Mouse (Mus musculus): ENCODE measurements around the gene Best3.

Best3 gene

DNA sequence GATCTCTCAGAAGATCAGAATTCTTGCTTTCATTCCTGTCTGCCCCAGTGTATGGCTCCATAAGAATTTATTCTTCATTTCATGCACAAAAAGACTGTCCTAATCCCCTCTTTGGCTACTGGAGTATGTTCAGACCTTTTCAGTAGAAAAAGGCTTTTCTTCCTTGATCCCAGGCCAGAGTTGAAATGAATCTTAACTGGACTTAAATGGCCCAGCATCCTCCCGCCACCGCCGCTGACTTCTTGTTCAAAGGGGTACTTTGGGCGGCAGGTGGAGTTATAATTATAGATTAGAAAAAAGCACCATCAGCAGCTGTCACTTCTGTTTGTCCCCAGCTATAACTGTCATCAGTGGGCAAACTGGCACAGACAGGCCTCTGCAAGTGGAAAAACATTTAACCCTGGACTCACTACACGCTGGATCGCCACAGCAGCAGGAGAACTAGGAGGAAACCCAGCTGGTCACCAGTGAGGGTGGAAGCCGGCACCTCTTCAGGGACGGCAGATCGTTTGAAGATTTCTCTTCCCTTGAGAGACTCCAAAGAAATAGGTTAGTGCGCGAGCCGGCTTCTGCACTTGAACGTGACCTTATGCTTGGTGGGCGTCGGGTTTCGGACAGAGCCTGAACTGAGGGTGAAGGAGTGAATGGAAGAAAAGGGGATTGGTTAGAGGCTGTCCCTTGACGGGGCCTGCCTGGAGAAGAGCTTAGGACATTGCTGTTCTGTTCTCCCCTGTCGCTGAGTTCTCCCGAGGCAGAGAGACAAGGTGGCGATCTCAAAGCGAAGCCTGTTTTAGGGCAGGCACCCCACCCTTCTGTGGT is at the start of gene Best3:
Best3 (plus strand) TSS at position 51 of the 819 bp plus-strand sequence.
- DNase-seq, result no peak

DNA sequence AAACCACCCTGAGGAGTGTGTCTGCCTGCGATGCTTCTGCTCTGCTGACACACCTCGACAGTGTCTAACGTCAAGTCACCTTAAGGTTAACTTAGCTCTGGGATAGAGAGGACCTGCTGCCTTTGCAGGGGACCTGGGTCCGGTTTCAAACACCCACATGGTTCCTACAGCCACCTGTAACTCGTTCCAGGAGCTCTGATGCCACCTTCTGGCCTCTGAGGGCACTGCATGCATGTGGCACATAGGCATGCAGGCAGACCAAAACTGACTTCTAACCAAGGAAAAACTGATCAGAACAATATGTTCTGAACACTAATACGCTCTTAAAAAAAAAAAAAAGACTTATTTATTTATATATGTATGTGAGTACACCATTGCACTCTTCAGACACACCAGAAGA is 43.1 kb upstream of the Best3 start:
- no peak for DNase-seq

DNA sequence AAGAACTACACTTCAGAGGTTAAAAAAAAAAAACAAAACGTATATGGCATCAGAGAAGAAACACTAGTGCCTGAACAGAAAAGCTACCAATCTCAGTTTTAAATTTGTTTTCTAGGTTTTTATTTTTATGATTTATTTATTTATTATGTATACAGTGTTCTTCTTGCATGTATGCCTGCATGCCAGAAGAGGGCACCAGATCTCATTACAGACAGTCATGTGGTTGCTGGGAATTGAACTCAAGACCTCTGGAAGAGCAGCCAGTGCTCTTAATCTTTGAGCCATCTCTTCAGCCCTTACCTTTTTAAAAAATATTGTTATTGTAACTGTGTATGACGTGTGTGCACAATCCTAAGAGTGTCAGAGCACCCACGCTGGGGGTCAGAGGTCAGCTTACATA is 42.0 kb upstream of the Best3 start:
- DNase-seq, result no peak

DNA sequence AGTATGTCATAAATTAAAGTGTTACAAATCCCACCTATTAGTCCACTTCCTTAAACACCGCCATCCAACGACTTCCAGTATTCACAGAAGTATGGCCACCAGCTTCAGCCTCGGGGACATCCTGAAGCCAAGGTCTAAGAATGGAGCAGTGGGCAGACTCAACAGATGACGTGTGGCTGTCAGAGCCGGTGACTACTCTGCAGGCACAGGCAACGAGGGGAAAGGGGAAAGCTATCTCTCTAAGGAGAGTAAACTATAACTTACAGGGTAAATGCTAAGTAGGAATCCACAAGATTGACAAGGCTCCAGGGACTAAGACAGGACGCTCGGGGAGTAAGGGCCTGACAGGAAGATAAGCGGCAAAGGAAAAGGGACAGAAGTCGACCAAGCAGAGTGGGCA is 41.2 kb upstream of the Best3 start:
- DNase-seq, result no peak

DNA sequence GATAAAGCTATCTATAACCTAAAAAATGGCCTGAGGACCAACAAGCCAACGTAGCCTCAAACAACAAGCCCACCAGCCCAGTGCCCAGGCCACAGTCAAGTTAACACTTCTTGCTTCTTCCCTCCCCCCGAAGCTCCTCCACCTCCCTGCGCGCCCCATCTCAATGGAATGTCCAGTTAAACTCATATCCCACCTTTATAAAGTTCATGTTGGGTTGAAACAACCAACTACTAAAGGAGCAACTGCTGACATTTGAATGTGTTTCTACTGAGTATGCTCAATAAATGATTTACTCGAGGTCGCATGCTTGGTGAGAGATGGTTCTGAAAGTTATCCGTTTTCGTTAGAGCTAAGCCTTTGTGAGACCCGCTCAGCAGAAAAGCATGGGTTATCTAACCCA is 37.7 kb upstream of the Best3 start:
- no peak for DNase-seq

DNA sequence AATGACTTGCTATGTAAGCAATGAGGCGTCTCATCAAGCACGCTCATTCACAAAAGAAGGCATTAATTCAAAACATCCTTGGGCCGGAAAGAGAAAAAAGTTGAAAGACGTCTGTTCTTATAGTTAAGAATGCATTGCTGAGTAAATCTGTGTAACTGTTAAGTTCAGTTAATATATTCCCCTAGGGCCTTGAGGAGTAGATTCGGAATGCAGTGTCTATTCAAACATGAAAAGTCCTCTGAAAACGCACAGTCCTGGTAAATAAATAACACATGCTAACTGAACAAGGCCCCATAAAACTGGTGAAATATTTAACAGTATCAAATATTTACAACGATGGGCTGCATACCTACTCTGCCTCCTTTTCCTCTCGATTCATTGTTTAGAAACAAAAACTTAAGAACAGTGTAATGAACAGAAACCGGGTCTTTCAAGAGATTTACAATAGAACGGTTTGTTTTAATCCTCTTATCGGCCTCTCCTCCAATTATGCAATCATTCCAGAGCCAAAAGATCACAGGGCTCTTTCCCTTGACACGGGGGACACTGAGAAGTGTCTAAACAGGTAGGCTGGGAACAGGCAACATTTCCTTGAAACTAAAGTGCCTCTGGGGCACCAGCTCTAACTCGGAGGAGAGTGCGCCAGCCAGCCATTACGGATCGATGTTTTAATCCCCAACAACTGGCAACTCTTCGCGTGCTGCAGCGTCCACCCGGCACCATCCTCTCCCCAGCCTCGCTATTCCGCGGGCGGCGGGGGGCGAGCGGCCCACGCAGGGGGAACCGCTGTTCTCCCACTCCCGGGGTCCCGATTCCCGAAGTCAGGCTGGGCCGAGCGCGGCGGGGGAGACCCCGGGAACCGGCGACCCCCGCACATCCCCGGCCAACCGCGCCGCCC is 36.8 kb upstream of the Best3 start:
- DNase-seq, result no peak

DNA sequence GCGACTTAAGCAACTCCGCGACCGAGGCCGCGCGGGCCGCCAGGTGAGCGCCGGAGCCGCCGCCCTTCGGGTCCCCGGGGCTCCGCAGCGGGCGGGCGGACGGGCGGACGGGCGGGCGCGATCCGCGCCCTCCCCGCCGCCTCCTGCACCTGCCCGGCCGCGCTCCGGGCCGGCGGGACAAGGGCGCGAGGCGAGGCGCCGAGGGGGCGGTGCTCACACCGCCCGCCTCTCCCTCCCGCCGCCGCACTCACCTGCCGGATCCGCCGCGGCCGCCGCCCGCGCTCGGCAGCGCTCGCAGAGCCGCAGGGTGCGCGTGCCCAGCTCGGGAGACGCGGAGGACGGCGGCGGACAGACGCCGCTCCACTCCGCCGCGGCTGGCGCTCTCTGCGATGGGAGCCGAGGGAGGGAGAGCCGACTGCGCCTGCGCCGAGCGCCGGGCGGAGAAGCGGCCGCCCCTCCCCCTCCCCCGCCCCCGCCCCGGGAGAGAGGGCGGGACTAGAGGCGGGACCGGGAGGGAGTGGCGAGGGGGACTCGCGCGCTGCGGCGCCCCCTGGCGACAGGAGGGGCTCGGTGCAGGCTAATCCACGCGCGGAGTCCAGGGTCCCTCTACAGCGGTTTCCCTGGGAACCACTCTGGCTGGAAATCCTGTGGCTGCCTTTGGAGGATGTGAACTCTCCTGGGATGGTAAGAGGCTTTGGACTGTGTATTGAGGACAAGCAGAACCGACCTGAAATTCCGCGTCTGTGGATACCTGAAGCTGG is 35.9 kb upstream of the Best3 start, which contains the start of gene Rab3ip:
Rab3ip (minus strand) TSS at position 761 of the 761 bp plus-strand sequence.
- peak; percentile 91 for DNase-seq

DNA sequence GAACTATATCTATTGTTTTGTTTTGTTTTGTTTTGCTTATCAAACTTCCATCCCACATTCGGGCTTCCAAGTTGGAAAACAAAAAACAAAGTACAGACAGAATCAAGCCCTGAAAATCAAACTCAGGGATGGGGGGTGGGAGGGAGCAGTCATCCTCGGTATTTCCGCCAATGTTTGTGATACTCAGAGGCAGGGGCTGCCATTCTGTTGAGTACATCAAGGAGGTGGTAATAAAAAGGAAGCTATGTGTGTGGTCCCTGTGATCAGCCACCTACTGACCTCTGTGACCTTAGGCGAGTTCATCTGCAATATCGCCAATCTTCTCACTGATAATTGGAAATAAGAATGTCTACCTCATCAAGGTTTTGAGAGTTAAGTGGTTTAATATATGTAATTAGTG is 35.2 kb upstream of the Best3 start:
- DNase-seq, result no peak

DNA sequence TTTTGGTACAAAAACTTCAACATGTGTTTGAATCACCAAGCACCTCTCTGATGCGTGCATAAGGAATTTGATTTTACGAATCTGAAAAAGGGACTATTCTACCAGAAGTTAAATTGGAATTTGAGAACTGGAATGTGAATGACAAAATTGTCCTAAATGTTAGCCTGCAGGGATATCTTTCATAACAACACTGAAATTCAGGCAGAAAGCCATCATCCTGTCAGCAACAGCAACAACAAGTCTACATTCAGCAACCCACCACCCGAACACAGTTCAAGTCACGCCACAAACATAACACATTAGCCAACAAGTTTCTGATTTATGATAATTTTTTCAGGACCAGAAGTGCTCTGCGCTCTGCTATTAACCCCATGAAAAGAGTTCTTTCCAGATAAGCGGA is 30.9 kb upstream of the Best3 start:
- no peak for DNase-seq

DNA sequence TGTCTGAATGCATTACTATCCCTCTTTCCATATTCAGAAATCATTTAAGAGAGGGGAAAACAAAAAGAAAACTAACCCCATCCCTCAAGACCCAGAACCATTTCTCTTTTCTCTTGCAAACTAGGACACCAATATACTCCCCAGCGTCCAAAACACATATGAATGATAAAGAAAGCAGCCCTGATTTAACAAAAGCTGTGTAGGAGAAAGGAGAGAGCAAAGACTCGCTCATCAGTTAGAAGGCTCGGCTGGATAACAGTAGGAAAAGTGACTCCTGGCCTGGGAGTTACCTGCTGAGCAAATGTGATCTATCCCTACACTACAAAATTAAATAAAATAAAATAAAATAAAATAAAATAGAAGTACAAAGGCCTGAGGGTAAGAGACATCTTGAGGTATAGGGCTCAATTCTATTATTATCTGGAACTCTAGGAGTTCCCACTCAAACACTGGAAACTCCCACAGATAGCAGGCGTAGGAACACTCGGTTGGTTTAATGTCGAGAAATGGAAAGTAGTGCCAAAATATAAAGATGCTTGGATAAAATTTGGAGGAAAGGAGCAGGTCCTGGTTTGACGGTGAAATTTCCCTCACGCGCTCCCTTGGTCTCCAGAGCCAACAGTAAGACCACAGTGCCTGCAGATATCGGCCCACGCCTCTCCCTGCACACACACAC is 29.5 kb upstream of the Best3 start:
- no peak for DNase-seq

DNA sequence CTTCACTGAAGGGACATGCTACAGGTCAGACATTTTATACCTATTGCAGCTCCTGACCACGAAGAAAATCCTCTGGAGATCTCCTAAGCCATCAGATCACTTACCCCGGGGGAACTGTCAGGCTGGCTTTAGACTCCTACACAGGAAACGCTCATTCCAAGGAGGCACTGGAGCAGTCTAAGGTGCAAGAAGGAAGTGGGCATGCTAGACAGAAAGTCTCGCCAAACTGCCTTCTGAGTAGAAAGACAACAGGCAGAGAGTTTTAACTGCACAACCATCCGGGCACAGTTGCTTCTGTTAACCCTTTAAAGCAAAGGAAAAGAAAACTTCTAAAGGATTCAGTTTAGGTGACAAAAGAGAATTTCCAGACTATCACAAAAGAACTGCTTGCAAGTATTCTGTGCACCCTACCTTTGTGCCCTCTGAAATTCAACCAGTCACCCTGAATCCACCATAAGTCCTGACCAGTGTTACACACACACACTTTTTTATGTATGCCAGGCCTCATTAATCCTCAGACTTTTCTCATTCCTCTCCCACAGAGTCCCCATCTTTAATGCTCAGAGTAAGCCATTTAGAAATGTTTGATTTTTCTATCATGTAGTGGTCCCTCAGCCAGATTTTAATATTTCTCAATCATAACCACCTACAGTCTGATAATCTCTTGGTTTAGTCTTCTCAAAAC is 28.1 kb upstream of the Best3 start:
- no peak for DNase-seq

DNA sequence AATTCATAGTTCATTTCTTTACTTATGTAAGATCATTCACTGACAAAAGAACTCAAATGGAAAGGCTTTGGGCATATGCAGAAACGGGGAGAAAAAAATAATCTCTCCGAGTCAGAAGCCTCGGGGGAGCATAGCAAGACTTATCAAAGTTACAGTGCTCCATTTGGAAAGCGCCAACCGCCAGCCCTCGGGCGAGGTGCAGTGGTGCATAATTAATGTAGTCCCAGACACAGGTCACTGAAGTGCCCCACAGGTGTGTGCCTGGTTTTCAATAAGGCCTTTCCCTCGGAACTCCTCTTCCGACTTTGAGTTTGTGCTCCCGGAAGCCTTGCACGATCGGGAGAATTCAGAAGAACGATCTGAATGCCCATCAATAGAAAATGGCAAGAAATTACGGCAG is 24.0 kb upstream of the Best3 start:
- DNase-seq, result no peak

DNA sequence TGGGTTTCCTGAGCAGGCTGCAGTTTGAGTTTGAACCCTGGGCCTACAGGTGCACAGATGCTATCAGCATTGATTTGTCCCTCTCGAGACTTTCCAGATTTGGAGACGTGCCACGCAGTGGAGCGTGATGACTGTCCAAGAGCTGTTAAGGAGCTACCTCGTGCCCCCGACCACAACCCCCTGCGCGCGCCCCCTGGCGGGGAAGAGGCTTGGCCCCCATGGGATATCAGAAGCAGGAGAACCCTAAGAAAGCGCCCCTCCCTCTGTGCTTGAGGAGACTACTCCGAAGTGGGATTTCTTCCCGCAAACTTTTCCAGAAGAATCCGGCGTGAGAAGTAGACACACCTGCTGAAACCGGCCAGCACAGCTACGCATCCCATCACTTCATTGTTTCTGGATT is 23.3 kb upstream of the Best3 start:
- DNase-seq, result no peak

DNA sequence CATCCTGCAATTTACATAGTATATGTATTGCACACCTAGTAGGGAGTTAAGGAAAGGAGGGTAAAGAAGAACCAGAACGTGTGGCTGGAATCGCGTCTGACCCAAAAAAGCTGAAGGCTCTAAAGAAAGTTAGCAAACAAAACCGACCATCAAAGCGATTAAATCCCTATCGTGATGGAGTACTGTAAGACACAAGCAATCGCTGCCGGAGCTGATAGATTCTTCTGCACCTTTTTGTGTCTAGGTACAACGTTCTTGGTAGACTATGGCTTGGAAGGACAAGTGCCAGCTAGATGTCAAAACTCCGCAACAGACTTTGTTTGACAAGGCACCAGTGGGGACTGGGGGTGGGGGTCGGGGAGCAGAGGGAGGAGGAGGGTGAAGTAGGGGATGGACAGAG is 22.0 kb upstream of the Best3 start:
- no peak for DNase-seq

DNA sequence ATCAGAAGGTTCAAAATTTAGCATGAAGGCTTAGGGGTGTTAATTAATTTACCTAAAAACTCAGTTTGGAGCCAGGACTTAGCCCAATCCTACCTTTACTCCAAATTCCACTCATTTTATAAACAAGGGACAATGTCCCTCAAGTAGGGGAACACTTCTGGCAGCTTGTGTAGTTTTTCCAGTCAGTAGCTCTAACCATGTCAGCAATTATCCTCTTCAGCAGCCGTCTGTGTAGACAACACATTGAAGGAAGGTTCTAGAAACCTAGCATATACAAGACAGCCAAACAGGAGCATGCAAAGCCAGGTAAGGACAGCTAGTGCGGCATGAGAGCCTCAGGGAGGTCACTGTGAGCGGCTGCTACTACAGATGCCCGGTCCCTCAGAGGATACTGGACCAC is 21.5 kb upstream of the Best3 start:
- DNase-seq, result no peak

DNA sequence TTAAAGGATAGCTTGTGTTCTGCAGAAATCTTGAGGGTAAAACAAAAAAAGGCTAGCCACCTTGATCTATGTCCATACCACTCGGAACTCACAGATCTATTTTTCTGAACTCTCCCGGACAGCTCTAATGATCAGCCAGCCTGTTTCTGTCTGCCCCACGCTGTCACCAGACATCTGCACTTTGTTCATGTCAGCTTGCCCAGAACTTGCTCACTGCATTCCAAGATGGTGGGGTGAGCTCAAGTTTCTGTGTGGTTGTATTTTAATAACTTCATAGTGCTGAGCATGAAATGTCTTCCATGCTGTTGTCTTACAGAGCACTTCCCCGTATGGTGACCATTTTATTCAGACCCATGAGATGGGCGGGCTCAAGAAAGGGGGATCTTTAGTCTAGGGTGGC is 20.8 kb upstream of the Best3 start:
- no peak for DNase-seq

DNA sequence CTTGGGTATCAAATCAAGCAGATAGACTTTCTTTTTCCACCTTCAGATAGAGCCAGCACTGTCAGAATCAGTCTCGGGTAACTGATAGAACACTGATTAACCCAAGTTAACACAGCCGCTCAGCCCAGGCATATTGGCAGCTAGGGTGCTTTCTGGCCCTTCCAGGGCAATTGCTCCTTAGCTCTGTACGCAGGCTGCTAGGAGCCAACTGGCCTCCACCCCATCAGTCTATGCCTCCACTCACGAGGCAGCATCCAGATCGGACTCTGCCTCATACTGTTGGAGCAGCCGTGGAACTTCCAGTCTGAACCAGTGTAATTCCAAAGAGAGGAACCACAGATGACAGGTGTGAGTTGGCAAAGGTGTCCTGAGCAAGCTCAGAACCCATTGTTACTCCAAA is 20.0 kb upstream of the Best3 start:
- DNase-seq, result no peak

DNA sequence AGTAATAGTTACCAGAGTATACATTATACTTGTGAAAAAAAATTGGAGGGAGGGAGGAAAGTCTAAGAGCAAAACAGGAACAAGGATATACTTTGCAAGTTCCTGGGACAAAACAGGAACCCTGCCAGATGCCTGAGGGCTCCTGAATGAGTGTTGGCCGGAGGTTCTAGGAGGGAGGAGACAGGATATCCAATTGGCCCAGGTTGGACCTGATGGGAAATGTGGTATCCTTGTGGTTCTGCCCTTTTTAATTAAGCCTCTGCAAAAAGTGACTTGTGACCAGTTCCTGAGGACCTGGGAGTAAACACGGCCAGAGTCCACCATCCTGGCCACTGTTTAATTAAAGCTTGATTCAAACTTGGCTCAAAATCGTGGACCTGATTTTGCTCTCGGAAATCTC is 17.4 kb upstream of the Best3 start:
- no peak for DNase-seq

DNA sequence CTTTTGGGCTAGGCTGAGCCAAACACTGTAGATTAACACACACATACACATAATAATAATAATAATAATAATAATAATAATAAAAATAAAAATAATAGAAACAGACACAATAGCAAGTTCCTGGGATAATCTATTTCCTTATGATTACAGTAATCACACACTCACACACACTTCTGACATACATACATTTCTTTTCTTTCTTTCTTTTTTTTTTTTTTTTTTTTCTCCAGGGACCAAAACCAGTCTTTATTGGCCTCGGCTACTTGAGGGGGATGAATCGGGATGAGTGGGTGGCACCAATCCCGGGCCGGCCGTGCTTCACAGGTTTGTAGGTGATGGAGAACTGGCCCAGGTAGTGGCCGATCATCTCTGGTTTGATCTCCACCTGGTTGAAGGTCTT is 13.6 kb upstream of the Best3 start, which contains the start of gene Gm10271:
Gm10271 (minus strand) TSS at position 101 of the 400 bp plus-strand sequence.
- DNase-seq, result no peak

DNA sequence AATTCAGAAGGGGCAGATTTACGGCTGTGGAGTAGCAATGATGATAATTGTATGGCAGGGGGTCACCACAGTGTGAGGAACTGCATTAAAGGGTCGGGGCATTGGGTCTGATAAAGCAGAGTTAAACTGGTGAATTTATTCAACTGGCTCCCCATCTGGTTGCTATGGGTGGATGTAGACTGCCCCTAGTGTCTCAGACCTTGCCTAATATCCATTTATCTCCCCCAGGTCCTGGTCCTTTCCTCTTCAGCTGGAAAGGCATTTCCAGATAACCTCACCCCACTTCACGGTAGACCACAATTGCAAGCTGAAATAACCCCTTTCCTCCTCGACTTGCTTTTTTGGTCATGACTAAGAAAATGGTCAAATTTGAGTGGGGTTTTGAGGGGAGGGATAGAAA is 8.7 kb upstream of the Best3 start:
- no peak for DNase-seq

DNA sequence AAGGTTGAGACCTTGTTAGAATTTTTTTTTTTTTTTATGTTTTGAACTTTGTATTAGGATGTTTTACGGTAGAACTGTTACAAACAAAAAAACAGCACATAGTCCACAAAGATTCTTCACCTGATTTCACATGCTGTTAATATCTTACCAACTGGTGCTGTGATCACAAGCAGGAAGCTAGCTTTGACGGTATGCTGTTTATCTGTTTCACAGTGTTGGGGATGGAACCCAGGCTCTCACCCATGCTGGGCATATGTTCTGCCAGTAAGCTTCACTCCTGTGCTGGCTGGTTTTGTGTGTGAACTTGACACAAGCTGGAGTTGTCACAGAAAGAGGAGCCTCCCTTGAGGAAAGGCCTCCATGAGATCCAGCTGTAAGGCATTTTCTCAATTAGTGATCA is 8.3 kb upstream of the Best3 start:
- DNase-seq, result no peak

DNA sequence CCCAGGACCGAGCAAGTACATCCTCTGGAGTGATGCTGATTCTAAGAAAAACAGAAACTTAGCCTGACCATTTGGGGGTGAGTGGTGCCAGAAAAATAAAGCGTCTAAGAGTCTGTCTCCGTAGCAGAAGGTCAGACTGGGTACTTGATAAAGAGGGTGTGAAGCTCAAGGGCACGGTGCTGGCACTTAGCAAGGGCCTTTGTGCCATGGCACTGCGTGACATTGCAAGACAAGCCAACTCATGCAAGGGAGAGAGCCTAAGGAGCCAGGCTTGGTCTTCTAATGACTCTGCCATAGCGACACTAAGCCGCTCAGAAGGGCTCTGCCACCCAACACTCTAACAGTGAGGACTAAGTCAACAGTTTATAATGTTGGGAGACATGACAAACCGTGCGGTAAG is 7.3 kb upstream of the Best3 start:
- no peak for DNase-seq
